Mouse (Mus musculus) lung, postnatal 10 days (tissue): Measurements from ENCODE around the gene Hk2.
"Not testable (repeated sequence)": the region's sequence is repeated elsewhere in the genome, so short reads cannot be mapped to it uniquely, and the experiment has no call there.

Experiments used
- DNase-seq: peaks from one replicate; pipeline ENCODE4 v3.0.0; 2021

Gene Hk2

DNA sequence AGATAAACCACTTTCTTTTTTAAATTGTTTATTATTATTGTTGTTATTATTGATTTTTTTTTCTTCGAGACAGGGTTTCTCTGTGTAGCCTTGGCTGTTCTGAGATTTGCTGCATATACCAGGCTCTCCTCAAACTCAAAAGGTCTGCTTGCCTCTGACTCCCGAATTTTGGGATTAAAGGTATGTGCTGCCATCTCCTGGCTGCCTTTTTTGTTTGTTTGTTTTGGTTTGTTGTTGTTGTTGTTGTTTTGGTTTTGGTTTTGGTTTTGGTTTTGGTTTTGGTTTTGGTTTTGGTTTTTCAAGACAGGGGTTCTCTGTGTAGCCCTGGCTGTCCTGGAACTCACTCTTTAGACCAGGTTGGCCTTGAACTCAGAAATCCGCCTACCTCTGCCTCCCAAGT, 96.6 kb downstream of the Hk2 start:
- not testable (repeated sequence) for DNase-seq
